Mouse (Mus musculus) spleen, adult 2 months (tissue): Measurements from ENCODE around the gene Tceanc2.

Source experiments
- CTCF ChIP-seq: fragments of 200-500 bp; IDR thresholded peaks from 2 replicates; pipeline ENCODE4 v1.5.1; 2011; ENCODE audit warnings: mild to moderate bottlenecking, inconsistent platforms; ENCODE audit not compliant: insufficient read depth, insufficient read length, insufficient replicate concordance; ENCODE audit errors: extremely low read depth
- POLR2A ChIP-seq: fragments of 200-500 bp; IDR thresholded peaks from 2 replicates; pipeline ENCODE4 v1.6.1; 2011; ENCODE audit warnings: low read depth, low read length, inconsistent platforms

DNA sequence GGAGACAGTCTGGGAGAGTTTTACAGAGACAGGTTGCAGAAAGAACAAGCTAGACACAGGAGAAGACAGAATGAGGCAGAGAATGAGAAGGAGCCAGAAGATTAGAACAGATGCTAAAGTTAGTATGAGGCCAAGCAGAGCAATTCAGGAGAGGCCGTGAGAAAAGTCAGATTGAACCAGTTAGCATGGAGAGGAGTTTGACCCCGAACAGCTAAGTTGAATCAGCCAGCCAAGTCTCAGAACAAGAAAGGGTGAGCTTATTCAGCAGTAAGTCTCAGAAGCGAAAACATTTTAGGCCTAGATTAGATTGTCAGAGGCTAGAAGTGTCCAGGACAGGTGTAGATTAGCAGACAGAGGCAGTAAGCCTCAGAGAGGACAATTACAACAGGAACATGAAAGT, 42.4 kb downstream of the Tceanc2 start:
- TF ChIP-seq CTCF (no peak), POLR2A (no peak)
